Mouse (Mus musculus) layer of hippocampus, adult 18-20 months (tissue): ENCODE data around the gene Atp5c1. TPM values are rescaled to one million over a fixed set of nuclear protein-coding genes. Genes with fewer than 3 reads are reported as not detected.

Source experiments
- DNase-seq, 2 experiments: peaks; one replicate each; pipeline ENCODE4 v3.0.0; 2022; ENCODE audit warnings: low spot score in 2 of 2
- total RNA-seq, 2 experiments: library from RNA; stranded (reverse); gene quantifications; 2 replicates each; pipeline ENCODE4 v1.2.3; 2021

Atp5c1 gene
- total RNA-seq, 2 experiments from 2014 or later = 256 to 261 TPM

DNA sequence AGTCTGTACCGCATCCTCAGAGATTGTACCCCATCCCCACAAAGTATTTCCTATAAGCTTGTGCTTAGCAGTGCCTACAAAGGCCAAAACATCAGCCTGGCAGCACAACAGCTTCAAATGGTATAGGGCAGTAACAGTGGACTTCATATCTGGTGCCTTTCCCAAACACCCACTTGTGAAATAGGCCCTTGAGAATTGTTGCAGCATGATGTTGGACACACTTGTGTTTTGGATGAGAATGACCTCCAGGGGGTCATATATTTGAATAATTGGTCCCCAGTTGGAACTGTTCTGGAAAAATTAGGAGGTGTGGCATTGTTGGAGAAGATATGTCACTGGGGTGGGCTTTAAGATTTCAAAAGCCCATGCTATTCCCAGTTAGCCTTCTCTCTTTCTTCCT lies 28.3 kb downstream of the Atp5c1 start:
- no peak for DNase-seq

DNA sequence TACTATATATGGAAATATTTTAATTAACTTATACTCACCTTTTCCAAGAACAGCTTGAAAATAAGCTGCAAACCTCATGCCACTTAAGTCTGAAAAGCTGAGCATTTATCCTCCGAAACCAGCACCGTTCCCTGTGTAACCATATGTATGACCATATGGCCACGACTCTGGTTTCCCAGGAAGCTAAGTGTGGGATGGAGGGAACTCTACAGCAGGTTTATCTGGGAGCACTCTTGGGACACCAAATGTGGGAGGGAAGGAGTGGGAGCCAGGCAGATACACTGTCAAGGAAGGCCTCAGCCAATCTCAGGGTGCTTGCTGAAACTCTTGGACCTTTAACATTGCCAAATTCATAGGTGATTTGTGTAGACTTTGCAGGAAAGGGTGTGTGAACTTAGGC lies 29.4 kb downstream of the Atp5c1 start:
- DNase-seq = peak; percentile 59 to 79

DNA sequence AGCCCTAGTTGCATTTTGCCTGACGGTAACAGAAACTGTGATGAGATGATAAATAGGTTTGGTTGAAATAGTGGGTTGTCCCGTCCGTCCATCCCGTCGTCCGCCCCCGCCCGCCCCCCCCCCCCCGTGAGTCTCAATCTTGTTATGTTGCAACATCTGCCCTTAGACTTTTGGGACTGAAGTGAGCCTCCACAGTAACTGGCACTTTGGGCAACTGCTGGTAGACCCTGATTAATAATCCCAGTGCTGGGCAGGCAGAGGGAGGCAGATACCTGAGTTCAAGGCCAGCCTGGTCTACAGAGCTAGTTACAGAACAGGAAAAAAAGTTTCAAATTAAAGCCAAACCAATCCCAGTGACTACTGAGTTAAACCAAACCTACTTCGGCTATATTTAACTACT lies 30.9 kb downstream of the Atp5c1 start:
- DNase-seq = no peak

DNA sequence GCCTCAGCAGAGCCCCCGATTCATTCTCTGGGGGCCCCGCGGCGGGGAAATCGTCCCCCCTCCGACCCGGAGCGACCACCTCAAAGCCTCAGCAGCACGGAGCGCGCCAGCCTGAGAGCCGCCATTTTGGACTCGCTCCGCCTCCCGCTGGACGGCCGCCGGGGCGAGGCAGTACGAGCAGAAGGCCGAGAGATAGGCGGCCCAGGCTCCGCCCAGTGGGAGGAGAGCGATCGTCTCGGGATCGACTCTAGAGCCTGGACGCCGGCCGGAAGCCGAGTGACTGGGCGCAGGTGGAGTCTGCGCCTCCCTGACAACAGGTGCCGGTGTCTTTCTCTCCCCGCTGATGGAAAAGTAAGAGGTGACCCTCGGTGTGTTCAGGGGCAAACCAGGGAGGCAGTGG lies 31.8 kb downstream of the Atp5c1 start, which contains the start of gene Taf3:
Gene Taf3 (minus strand): TSS at position 136 of the 400 bp plus-strand sequence.
- peak; percentile 91 to 95 for DNase-seq

DNA sequence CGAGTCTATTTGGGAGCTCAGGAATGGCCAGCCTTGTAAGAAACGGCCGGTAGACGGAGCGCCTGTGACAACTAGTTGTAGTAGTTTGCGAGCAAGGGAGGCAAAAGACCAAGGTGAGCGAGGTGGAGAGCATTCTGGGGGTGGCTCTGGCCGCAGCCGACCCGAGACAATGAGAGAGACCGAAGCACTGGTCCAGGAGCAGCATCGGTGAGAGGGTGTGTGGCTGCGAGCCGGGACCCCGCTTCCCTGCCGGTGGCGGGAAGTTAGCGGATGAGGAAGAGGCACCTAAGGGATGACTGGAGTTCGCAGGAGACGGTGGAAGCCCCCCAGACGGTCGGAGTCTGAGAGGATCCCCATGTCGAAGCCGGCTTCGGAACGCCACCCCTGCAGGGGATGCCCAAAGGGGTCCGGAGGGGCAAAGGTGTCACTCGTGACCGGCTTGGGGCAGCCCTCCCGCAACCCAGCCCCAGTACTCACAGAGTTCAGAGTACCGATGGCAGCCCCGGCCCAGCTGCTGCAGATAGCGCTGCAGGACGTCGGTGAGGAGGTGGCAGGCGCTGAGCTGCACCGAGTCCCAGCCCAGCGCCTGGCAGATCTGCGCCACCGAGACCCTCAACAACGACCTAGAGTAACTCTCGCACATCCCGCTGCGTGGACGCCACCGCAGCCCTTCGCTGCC lies 32.4 kb downstream of the Atp5c1 start:
- no peak for DNase-seq

DNA sequence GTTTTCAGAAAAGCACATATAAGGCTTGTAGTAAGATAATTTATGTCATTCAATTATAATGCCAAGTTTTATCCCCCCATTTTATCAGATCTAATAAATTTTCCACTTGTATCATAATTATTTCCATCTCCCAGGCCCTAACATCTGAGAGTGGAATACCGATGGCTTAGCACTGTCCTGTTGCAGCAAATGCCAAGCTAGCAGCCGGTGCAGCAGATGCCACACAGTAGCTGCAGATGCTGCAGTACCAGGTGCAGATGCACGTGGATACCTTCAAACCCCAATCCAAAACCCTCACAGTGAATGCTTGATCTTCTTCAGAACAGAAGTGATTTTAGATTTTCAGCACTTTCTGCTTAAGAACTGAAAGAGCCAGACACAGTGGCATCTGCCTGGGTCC lies 45.3 kb downstream of the Atp5c1 start:
- no peak for DNase-seq

DNA sequence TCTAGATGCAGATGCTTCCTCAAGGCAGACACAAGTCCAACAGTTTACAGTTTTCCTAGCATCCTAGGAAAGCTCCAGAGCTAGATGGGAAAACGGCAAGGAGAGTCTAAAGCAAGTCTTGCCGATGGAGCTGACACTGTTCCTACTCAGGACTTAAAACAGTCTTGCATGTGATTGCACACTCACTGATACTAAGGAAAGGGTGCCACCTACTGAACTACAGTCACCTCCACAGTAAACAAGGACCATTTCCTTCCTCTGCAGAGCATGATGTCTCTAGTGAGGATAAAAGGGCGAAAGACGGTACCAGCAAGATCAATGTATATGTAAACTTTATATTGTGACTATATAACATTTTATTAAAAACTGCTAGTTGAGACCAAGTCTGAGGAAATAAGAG lies 46.6 kb downstream of the Atp5c1 start:
- no peak for DNase-seq

DNA sequence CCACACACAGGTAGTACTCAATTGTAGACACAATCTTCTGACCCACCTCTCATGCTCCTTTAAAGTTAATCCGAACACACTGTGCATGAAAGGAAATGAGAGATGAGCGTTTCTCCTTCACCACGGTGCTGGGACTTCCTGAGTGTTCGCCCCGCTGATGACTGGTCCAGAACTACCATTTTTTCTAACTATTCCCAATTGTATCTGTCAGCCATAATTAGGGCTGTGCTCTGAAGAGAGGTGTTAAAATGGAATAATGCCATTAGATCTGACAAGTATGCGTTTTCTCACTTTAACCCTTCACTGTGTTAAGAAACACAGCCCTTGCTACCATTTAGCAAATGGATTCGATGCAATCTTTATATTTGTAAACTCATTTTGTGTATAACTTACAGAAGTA lies 50.6 kb downstream of the Atp5c1 start:
- DNase-seq = no peak

DNA sequence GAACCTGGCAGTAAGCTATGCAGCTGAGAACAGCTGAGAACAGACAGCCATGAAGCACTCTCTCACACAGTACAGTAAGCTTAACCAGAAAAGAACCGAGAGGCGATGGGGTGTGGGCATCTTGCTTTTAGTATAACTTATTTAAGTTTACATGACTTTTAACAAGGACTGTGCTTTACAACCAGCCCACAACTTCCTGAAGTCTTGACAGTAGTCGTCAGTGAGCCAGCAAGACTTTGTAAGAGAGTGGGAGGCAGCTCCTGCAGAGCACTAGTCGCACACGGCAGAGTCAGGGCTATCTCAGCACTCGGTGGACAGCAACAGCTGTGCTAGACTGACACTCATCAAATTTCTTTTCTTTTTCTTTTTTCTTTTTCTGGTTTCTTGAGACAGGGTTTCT lies 56.0 kb downstream of the Atp5c1 start:
- DNase-seq = no peak

DNA sequence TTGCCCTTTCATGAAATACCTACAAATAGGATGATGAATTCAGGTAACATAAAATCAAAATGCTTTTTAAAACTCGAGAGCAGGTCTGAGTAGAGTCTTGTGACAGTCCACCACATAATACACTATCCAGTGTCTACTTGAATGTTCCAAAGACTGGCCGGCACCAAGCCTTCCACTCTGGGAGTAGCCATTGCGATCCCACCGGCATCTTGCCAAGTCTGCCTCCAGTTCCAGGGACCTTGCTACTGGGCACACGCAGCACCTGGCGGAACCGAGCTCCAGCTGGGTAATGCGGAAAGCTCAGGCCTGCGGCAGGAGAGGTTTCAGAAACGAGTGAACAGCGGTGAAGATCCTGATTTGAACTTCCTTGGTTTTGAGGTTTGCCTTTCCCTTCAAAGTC lies 59.0 kb downstream of the Atp5c1 start:
- no peak for DNase-seq

DNA sequence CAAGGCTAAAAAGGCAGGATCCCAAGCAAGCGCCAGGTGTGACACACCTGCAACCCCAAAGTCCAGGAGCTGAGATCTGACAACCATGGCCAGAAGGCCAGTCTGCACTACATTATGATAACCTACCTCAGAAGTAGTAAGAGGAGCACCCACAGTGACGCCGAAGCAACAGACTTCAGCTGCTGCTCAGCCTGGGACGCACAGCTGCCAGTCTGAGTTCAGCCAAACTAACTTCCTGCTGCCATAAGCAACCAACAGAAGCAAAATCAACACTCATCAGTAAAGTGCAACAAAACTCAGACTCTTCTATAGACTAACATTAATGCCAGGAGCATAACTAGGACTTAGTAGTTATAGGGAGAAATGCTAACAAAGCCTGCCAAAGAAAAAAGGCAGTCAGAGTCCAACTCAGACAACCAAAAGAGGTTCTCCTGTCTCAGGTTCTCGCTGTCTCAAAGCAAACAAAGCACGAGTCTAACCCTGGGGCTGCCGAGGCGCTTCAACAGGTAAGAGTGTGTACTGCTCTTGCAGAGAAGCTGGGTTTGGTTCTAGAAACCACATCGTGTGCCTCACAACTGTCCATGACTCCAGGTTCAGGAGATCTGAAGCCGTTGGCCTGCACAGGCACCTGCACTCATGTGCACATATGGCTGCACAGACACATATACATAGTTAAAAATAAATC lies 65.2 kb downstream of the Atp5c1 start:
- no peak for DNase-seq

DNA sequence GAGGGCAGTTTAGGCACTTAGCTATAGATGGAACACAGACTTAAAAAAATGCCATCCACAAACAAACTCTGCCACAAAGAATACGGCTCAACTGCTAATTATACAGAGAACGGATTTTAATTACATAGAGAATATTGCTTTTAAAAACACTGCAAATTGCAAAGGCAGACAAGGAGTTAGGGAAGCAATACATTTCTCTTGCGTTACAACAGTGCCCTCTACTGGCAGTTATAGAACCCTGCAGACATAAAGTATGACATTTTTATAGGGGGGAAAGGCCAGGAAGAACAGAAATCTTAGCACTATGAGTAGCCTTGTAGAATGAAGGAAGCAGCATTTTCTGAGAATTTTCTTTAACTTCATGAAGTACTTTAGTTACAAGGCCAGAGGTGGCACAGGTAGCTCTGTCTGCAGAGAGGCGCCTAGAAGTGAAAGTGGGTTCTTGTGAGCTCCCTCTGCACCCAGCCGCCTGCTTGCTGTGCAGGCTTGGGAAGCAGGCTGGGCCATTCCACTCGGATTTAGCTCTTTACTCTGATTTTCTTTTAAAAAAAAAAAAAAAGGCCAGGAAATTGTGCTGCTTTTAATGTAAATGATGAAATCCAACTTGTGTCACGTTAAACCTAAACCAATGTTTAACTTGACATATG lies 69.9 kb downstream of the Atp5c1 start:
- DNase-seq = peak in 1 of 2 experiments; percentile 56

DNA sequence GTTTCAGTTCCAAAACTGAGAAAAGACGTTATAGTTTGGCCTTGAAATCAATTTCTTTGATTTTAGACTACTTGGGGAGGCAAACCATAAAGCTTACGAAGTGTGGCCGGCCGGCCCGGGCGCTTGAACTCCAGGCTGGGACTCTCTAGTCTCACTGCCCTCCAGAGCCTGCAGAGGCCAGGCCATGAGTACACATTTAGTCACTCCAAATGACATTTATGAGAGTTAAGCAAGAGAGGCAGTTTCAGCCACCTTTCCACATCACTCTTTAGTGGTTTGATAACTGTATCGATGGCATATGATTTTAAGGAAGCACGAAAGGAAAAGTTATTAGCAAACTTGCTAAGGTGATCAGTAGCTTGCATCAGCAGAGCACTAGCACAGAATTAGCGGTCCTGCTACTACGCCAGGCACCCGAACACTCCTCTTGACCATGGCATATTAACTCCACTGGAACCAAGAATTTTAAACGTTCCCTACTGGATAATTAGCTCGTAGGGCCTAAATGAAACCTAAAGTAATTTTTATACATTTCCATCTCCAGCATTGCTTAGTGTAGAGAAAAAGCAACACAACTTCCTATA lies 70.5 kb downstream of the Atp5c1 start:
- no peak for DNase-seq

DNA sequence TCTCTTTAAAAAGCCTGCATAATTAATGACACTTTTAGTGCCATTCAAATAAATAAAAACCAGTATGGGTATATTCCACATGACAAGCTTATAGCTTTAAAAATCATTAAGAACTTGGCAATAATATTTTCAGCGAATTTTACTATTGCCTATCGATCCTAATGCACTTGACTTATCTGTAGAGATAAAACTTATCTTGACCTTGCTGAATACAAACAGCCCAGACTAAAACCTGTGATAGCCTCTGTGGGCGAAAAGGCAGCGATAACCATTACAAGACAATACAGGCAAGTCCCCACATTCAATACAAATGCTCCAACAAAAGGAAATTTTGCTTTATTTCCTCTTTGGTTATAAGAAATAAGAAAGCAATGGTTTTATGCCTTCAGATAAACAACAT lies 71.7 kb downstream of the Atp5c1 start:
- DNase-seq = no peak

Other genes with a start within 250 kb of the Atp5c1 start
- gene 4930412O13Rik, start 199.3 kb downstream of the Atp5c1 start, total RNA-seq = not detected
- not detected for gene 9230102O04Rik, start 191.0 kb downstream of the Atp5c1 start, total RNA-seq
- not detected for gene Gata3, start 190.5 kb downstream of the Atp5c1 start, total RNA-seq
- gene Taf3, start 31.9 kb downstream of the Atp5c1 start, total RNA-seq = 10 to 100 TPM; 15.6 to 16.2 TPM
- gene Kin, start 83 bp upstream of the Atp5c1 start, total RNA-seq = 10 to 100 TPM; 10.3 to 10.4 TPM
- 1 to 10 TPM; 1.2 to 1.5 TPM for gene Itih2, start 50.9 kb upstream of the Atp5c1 start, total RNA-seq
- gene Itih5, start 73.1 kb upstream of the Atp5c1 start, total RNA-seq = 10 to 100 TPM; 11.4 to 12.2 TPM